Mouse (Mus musculus) MEL (cell line): ENCODE results near the gene Ephb3. TPM values are rescaled to one million over a fixed set of nuclear protein-coding genes. Genes with fewer than 3 reads are reported as not detected.

Source experiments
- DNase-seq: peaks from one replicate; pipeline ENCODE4 v3.0.0; 2011; ENCODE audit warnings: low read depth, low spot score
- H3K27ac ChIP-seq: 2 replicates; pipeline ENCODE4 v1.5.1; 2012; ENCODE audit warnings: low read depth, mild to moderate bottlenecking, control low read depth, low read length, moderate library complexity; ENCODE audit not compliant: control insufficient read depth
- H3K27me3 ChIP-seq, 2 experiments: fragments of 150-350 bp in 1 of 2; sonication (generic) in 1 of 2; 2 replicates each; pipeline ENCODE4 v1.6.1; 2012; ENCODE audit warnings: low read length in 2 of 2, mild to moderate bottlenecking in 2 of 2, improper control_type of control experiment in 1 of 2, moderate library complexity in 1 of 2; ENCODE audit not compliant: insufficient read depth in 2 of 2, control insufficient read depth in 1 of 2
- H3K36me3 ChIP-seq, 2 experiments: 2 replicates each; pipeline ENCODE4 v1.6.1; 2012 to 2014; ENCODE audit warnings: low read length in 2 of 2, improper control_type of control experiment in 1 of 2, inconsistent platforms in 1 of 2, mild to moderate bottlenecking in 1 of 2; ENCODE audit not compliant: insufficient read depth in 2 of 2, control insufficient read depth in 1 of 2
- H3K4me1 ChIP-seq, 2 experiments: fragments of 150-350 bp in 1 of 2; sonication (generic) in 1 of 2; 2 replicates each; pipeline ENCODE4 v1.6.1; 2012; ENCODE audit warnings: low read length in 2 of 2, improper control_type of control experiment in 1 of 2, mild to moderate bottlenecking in 1 of 2; ENCODE audit not compliant: insufficient read depth in 2 of 2, control insufficient read depth in 1 of 2
- H3K4me3 ChIP-seq, 2 experiments: fragments of 150-350 bp in 1 of 2; sonication (generic) in 1 of 2; 2 replicates each; pipeline ENCODE4 v1.5.1; 2012; ENCODE audit warnings: low read depth in 2 of 2, low read length in 2 of 2, mild to moderate bottlenecking in 2 of 2, moderate library complexity in 2 of 2, control low read depth in 1 of 2, improper control_type of control experiment in 1 of 2; ENCODE audit not compliant: control insufficient read depth in 1 of 2, insufficient read depth in 1 of 2
- H3K79me2 ChIP-seq: 2 replicates; pipeline ENCODE4 v1.6.1; 2012; ENCODE audit warnings: mild to moderate bottlenecking, low read length, moderate library complexity; ENCODE audit not compliant: control insufficient read depth, poor library complexity, insufficient read depth
- H3K9ac ChIP-seq: 2 replicates; pipeline ENCODE4 v1.6.1; 2012; ENCODE audit warnings: low read depth, mild to moderate bottlenecking, control low read depth, low read length, moderate library complexity; ENCODE audit not compliant: control insufficient read depth, poor library complexity, severe bottlenecking
- H3K9me3 ChIP-seq: fragments of 150-350 bp; sonication (generic); replicated peaks from 2 replicates; pipeline ENCODE4 v1.6.1; 2012; ENCODE audit warnings: mild to moderate bottlenecking, low read length, improper control_type of control experiment, moderate library complexity; ENCODE audit not compliant: insufficient read depth
- BHLHE40 ChIP-seq: IDR thresholded peaks from 2 replicates; pipeline ENCODE4 v1.6.1; 2012; ENCODE audit warnings: low read depth, mild to moderate bottlenecking, inconsistent platforms, low read length, improper control_type of control experiment, borderline replicate concordance
- CHD2 ChIP-seq: IDR thresholded peaks from 2 replicates; pipeline ENCODE4 v1.6.1; 2011; ENCODE audit warnings: low read length, improper control_type of control experiment
- CTCF ChIP-seq, 3 experiments: IDR thresholded peaks in 2 of 3; conservative IDR thresholded peaks in 1 of 3; 2 replicates each; pipeline ENCODE4 v1.5.1; 2011 to 2012; ENCODE audit warnings: low read length in 3 of 3, low read depth in 2 of 3, mild to moderate bottlenecking in 2 of 3, improper control_type of control experiment in 1 of 3, inconsistent platforms in 1 of 3, mixed read lengths in 1 of 3, moderate library complexity in 1 of 3; ENCODE audit not compliant: control insufficient read depth in 1 of 3, insufficient read depth in 1 of 3, poor library complexity in 1 of 3, severe bottlenecking in 1 of 3
- ETS1 ChIP-seq: IDR thresholded peaks from 2 replicates; pipeline ENCODE4 v1.6.1; 2012; ENCODE audit warnings: low read depth, mild to moderate bottlenecking, inconsistent platforms, low read length, improper control_type of control experiment, moderate library complexity
- GABPA ChIP-seq: IDR thresholded peaks from 2 replicates; pipeline ENCODE4 v1.6.1; 2012; ENCODE audit warnings: low read depth, mild to moderate bottlenecking, inconsistent platforms, low read length, improper control_type of control experiment, moderate library complexity
- JUND ChIP-seq: IDR thresholded peaks from 2 replicates; pipeline ENCODE4 v1.6.1; 2011; ENCODE audit warnings: low read depth, mild to moderate bottlenecking, improper control_type of control experiment, low read length
- MEF2A ChIP-seq: IDR thresholded peaks from 2 replicates; pipeline ENCODE4 v1.6.1; 2014; ENCODE audit warnings: low read depth, mild to moderate bottlenecking, inconsistent platforms, low read length, improper control_type of control experiment; ENCODE audit not compliant: poor library complexity, insufficient replicate concordance, severe bottlenecking; ENCODE audit errors: extremely low read depth
- MXI1 ChIP-seq: IDR thresholded peaks from 2 replicates; pipeline ENCODE4 v1.6.1; 2011; ENCODE audit warnings: mild to moderate bottlenecking, low read depth, low read length, improper control_type of control experiment
- MYC ChIP-seq: IDR thresholded peaks from 2 replicates; pipeline ENCODE4 v1.6.1; 2011; ENCODE audit warnings: low read depth, mild to moderate bottlenecking, low read length, improper control_type of control experiment, moderate library complexity
- NELFE ChIP-seq: IDR thresholded peaks from 2 replicates; pipeline ENCODE4 v1.6.1; 2011; ENCODE audit warnings: low read depth, low read length, improper control_type of control experiment
- POLR2A ChIP-seq, 2 experiments: IDR thresholded peaks; 2 replicates each; pipeline ENCODE4 v1.6.1; 2011 to 2012; ENCODE audit warnings: low read length in 2 of 2, mild to moderate bottlenecking in 2 of 2, control low read depth in 1 of 2, improper control_type of control experiment in 1 of 2, low read depth in 1 of 2, moderate library complexity in 1 of 2; ENCODE audit not compliant: control insufficient read depth in 1 of 2, insufficient read depth in 1 of 2, poor library complexity in 1 of 2
- POLR2AphosphoS2 ChIP-seq: IDR thresholded peaks from 2 replicates; pipeline ENCODE4 v1.6.1; 2011; ENCODE audit warnings: low read length, improper control_type of control experiment
- POLR2AphosphoS5 ChIP-seq: IDR thresholded peaks from 2 replicates; pipeline ENCODE4 v1.6.1; 2012; ENCODE audit warnings: low read depth, borderline replicate concordance, mild to moderate bottlenecking, inconsistent platforms, low read length, moderate library complexity, mixed read lengths
- RAD21 ChIP-seq: IDR thresholded peaks from 2 replicates; pipeline ENCODE4 v1.6.1; 2011; ENCODE audit warnings: mild to moderate bottlenecking, low read depth, low read length, improper control_type of control experiment
- RCOR1 ChIP-seq: IDR thresholded peaks from 2 replicates; pipeline ENCODE4 v1.6.1; 2012; ENCODE audit warnings: low read depth, mild to moderate bottlenecking, inconsistent platforms, low read length, improper control_type of control experiment
- SIN3A ChIP-seq: IDR thresholded peaks from 2 replicates; pipeline ENCODE4 v1.6.1; 2012; ENCODE audit warnings: low read length, improper control_type of control experiment, inconsistent platforms
- TAL1 ChIP-seq: IDR thresholded peaks from 2 replicates; pipeline ENCODE4 v1.6.1; 2012; ENCODE audit warnings: mild to moderate bottlenecking, inconsistent platforms, low read length, moderate library complexity, mixed read lengths
- TBP ChIP-seq: IDR thresholded peaks from 2 replicates; pipeline ENCODE4 v1.8.0; 2011; ENCODE audit warnings: low read depth, low read length, improper control_type of control experiment
- USF2 ChIP-seq, 2 experiments: IDR thresholded peaks; 2 replicates each; pipeline ENCODE4 v1.6.1; 2011 to 2012; ENCODE audit warnings: improper control_type of control experiment in 2 of 2, low read length in 2 of 2, borderline replicate concordance in 1 of 2, inconsistent platforms in 1 of 2, low read depth in 1 of 2, mild to moderate bottlenecking in 1 of 2; ENCODE audit not compliant: insufficient read depth in 1 of 2
- ZC3H11A ChIP-seq: IDR thresholded peaks from 2 replicates; pipeline ENCODE4 v1.6.1; 2012; ENCODE audit warnings: low read depth, mild to moderate bottlenecking, inconsistent platforms, low read length, improper control_type of control experiment
- ZMIZ1 ChIP-seq: IDR thresholded peaks from 2 replicates; pipeline ENCODE4 v1.6.1; 2012; ENCODE audit warnings: low read depth, mild to moderate bottlenecking, inconsistent platforms, low read length, improper control_type of control experiment, moderate library complexity
- polyA plus RNA-seq, 2 experiments: library from polyadenylated mRNA; stranded (reverse) in 1 of 2; unstranded in 1 of 2; fragments of >175 nt in 1 of 2; fragments of >200 nt in 1 of 2; gene quantifications; 2 replicates each; pipeline versions ENCODE4 v1.2.1 to v1.2.4; 2012; ENCODE audit warnings: low replicate concordance in 2 of 2, low read depth in 1 of 2; ENCODE audit not compliant: insufficient read length in 2 of 2, insufficient read depth in 1 of 2, missing spikeins in 1 of 2
- total RNA-seq: library from RNA; depleted of rRNA; stranded (reverse); fragments of 300-350 nt; gene quantifications from 2 replicates; pipeline ENCODE4 v1.2.3, GENCODE M21; 2012

Gene Ephb3
- total and polyA plus RNA-seq, 3 experiments, result 0.46 to 2.9 TPM; not detected in 1

DNA sequence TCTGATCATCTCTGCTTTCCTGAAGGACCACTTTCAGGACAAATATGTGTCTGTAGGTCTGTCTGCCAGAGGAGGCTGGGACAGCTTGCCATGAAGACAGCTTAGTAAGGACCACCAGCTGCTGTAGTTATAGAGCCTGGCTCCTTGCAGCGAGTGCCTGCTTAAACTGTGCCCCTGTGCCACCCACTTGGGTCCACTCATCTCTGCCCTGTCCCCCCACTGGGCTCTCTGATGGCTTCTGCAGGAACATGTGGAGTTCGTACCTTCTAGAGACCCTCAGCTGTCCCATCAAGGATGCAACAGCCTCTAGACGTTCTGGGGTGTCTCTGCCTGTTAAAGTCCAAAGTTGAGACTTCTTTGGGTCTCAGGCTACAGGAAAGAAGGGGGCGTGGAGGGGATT lies 6.9 kb downstream of the Ephb3 start:
- H3K9ac ChIP-seq, result no peak overlapping the region
- TF ChIP-seq JUND (no peak), RCOR1 (no peak), CHD2 (no peak), MYC (no peak), TBP (no peak), TAL1 (no peak), USF2 (IDR thresholded peaks at IDR 0.05; ENCODE audit: borderline replicate concordance in 1 of 2, insufficient read depth in 1 of 2, low read depth in 1 of 2, low read length in 2 of 2) (no peak), NELFE (no peak), POLR2A (IDR thresholded peaks at IDR 0.05; ENCODE audit: control insufficient read depth in 1 of 2, insufficient read depth in 1 of 2, low read depth in 1 of 2, low read length in 2 of 2, poor library complexity in 1 of 2) (no peak), MXI1 (no peak), ZMIZ1 (no peak), ZC3H11A (no peak), RAD21 (no peak), ETS1 (no peak), SIN3A (no peak), BHLHE40 (no peak), MEF2A (no peak)
- no peaks in the 10 kb centered on the region for H3K9me3 ChIP-seq
- H3K4me3 ChIP-seq, result no peak overlapping the region
- no peak for DNase-seq
- peaks cover 0 to 25% of the 10 kb centered on the region in 2 experiments for H3K4me1 ChIP-seq
- H3K79me2 ChIP-seq, result no peaks in the 10 kb centered on the region
- H3K27ac ChIP-seq, result no peak overlapping the region
- no peaks in the 10 kb centered on the region; a peak in 1 of 4 replicates for H3K27me3 ChIP-seq
- peaks cover 0 to 16% of the 10 kb centered on the region in 2 experiments; a peak in 2 of 4 replicates for H3K36me3 ChIP-seq

DNA sequence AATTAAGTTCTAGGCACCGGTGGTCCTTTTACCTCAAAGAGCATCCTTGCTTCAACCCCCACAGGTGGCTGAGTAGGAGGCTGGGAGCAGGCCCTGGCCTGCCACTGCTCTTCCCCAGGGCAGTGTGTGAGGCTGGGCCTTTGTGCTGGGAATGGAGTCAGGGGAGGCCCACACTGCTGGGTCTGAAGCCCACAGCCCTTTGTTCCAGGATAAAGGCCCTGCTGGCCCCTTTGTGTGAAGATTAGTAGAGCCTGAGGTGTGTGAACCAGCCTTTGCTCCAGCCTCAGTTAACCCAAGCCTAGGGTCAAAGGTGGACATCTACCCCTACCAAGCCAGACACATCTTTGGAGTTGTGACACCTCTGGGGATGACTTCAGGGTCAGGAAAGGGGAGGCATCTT lies 7.8 kb downstream of the Ephb3 start:
- no peak for DNase-seq
- Histone ChIP-seq H3K4me3 (no peak overlapping the region), H3K27me3 (no peaks in the 10 kb centered on the region; a peak in 1 of 4 replicates), H3K36me3 (peaks cover 0 to 19% of the 10 kb centered on the region in 2 experiments; a peak in 2 of 4 replicates), H3K4me1 (peaks cover 0 to 31% of the 10 kb centered on the region in 2 experiments), H3K79me2 (no peaks in the 10 kb centered on the region), H3K27ac (no peak overlapping the region), H3K9ac (no peak overlapping the region)
- TF ChIP-seq TAL1 (no peak), POLR2AphosphoS2 (no peak), CTCF (IDR thresholded peaks at IDR 0.05 in 2 of 3, conservative IDR thresholded peaks at IDR 0.05 in 1 of 3; ENCODE audit: control insufficient read depth in 1 of 3, insufficient read depth in 1 of 3, low read depth in 2 of 3, low read length in 3 of 3, poor library complexity in 1 of 3, severe bottlenecking in 1 of 3) (no peak), JUND (no peak), MYC (no peak), ZMIZ1 (no peak), RAD21 (no peak), GABPA (no peak), MEF2A (no peak), BHLHE40 (no peak), POLR2AphosphoS5 (no peak)
- TF ChIP-seq, all 39 proteins: peak for 0
- no peaks in the 10 kb centered on the region for H3K9me3 ChIP-seq
